Mouse (Mus musculus) heart, postnatal 14 days (tissue): ENCODE measurements around the gene Sema4c. TPM values are rescaled to one million over a fixed set of nuclear protein-coding genes. Genes with fewer than 3 reads are reported as not detected.
A peak's percentile ranks its signal among the peaks of the same experiment; 100 is the strongest.

ENCODE experiments used
- DNase-seq, 2 experiments: peaks; one replicate each; pipeline ENCODE4 v3.0.0; 2021 to 2022
- intact Hi-C: fragments of 180-260 bp; cut with DNase I; formaldehyde crosslinking; loops from one replicate; pipeline ENCODE4 v1.15.1; 2025
- total RNA-seq, 2 experiments: library from RNA; stranded (reverse); gene quantifications; 2 replicates each; pipeline ENCODE4 v1.2.3; 2021

Sema4c gene
- total RNA-seq, 2 experiments from 2014 or later: 19.4 to 20.0 TPM

DNA sequence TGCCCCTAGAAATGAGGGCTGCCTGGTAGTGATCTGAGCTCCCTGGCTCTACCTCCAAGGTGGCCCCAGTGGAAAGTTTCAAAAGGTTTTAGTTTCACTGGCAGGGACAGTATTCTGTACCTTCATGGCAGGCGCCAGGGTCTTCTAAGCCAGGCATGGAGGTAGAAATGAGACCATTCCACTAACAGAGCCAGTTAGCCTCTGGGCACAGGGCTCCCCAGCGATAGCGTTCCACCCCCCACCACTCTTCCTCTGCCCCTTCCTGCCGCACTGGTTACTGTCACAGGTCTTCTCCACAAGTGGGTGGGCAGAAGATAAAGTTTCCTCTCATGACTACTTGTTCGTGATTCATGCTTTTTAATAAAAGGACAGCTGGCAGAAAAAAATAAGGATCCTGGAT lies 1.7 kb upstream of the Sema4c start:
- intact Hi-C loops: no loop called here
- DNase-seq: no peak

DNA sequence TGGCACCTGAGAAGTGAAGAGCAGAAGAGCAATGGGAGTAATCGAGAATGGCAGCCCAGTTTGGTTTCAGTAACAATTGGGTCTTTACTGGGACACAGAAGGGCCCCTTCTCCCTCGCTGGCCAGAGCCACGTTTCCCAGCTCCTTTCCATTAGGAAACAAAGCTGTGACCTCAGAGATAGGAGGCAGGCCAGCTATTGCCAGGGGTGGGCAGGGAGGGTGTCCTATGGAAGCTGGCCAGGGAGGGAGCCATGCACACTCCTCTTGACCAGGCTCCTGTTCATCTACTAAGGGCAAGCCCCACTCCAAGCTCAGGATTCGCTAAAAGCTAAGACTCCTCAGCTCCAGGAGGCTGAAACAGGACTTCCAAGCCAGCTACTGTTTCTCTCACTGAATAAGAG lies 1.1 kb upstream of the Sema4c start:
- DNase-seq: peak in 1 of 2 experiments; percentile 20
- intact Hi-C loops: no loop called here

GRCm38 (mm10) chr1:36557457-36558011 lies 615 bp downstream of the Sema4c start:
- intact Hi-C loops: loop anchor here (2.0 kb wide), 3 partner anchors 31 to 77 kb away; no protein-coding TSS in a partner anchor
- peak; percentile 93 for DNase-seq

GRCm38 (mm10) chr1:36556553-36557456 lies 1.3 kb downstream of the Sema4c start:
- intact Hi-C loops: loop anchor here (2.0 kb wide), 3 partner anchors 32 to 78 kb away; no protein-coding TSS in a partner anchor

DNA sequence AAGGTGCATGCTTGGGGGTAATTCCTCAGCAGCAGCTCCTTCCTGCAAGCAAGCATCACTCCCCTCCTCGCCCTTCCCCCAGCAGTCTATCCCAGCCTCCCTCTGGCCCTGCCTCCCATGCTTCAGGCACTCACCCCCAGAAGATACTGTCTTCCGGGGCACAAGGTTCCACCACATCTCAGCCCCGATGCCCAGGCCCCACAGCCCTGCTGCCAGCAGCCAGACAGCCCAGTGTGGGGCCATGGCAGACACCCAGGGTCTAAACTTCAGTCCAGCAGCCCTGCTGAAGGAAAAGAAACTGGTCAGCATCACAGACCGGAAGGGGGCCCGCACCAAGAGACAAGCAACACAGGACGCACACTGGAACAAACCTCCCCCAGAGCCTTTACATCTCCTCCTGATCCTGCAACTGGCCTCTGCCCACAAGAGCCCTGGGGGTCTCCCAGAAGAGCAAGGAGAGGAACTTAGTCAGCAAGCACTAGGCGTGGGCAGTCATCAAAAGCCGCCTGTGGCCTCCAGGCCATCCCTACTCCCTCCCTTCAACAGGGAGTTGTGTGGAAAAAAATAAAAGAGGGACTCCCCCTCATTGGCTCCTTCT lies 2.3 kb downstream of the Sema4c start:
- intact Hi-C loops: loop anchor here (2.0 kb wide), 3 partner anchors 33 to 79 kb away; no protein-coding TSS in a partner anchor
- peak in 1 of 2 experiments; percentile 43 for DNase-seq

More at GRCm38 (mm10) chr1:36556553-36557456, 1.3 kb downstream of the Sema4c start:
- DNase-seq: peak; percentile 95 to 97

GRCm38 (mm10) chr1:36554633-36555399 lies 3.3 kb downstream of the Sema4c start:
- no peak for DNase-seq
- intact Hi-C loops: no loop called here

- DNase-seq: no peak
- intact Hi-C loops: no loop called here
Observed at GRCm38 (mm10) chr1:36552506-36552905, 5.6 kb downstream of the Sema4c start.

DNA sequence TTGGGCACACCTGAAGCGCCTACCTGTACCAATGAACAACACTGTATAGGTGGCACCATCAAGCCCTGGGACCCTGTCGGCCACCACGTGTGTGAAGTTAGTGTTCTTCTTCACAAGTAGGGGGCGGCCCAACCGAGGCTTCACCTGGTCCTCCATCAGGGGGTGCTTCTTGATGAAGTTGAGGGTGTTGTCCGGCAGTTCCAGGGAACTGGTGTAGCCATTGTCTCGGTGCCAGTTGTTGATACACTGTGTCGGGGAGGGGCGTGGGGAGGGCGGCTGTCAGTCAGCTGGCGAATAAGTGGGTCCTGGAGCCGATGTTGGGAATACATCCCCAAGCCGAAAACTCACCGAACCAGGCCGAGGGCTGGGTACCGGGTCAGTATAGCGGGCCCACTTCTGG lies 6.2 kb downstream of the Sema4c start:
- intact Hi-C loops: no loop called here
- no peak for DNase-seq

GRCm38 (mm10) chr1:36550075-36550863 lies 7.9 kb downstream of the Sema4c start:
- intact Hi-C loops: no loop called here

GRCm38 (mm10) chr1:36549491-36549890 lies 8.7 kb downstream of the Sema4c start:
- no peak for DNase-seq
- intact Hi-C loops: loop anchor here (2.0 kb wide), 1 partner anchor 115 kb away; no protein-coding TSS in a partner anchor

More at GRCm38 (mm10) chr1:36550075-36550863, 7.9 kb downstream of the Sema4c start:
- DNase-seq: no peak

GRCm38 (mm10) chr1:36548771-36549170 lies 9.4 kb downstream of the Sema4c start:
- DNase-seq: no peak
- intact Hi-C loops: loop anchor here (2.0 kb wide), 1 partner anchor 116 kb away; no protein-coding TSS in a partner anchor

DNA sequence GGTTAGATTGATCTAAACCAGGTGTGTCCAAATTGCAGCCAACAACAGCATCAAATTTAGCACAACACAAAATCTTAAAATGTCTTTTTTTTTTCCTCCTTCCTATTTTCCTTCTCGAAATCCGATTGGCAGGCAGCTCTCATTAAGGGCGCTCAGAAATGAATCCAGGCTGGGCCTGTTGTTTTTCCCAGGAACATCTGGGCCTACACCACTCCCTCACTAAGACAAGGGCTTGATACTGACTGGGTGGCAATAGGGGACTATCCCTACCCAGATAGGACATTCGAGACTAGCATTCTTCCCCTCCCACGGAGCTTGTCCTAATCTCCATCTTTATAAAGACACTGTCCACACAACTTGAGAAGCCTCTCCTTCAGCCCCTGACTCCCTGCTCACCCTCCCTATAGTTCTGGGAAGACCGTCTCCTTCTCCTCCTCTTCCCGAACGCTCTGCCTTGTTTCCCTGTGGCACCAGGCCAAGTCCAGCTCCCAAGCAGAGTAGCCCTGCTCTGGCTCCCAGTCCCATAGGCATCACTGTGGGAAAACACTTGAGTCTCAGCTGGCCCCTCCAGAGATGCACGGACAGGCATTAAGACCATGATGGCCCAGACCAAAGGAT lies 10.1 kb downstream of the Sema4c start:
- peak; percentile 72 to 73 for DNase-seq
- intact Hi-C loops: loop anchor here (1.0 to 2.0 kb wide), 3 partner anchors 87 to 137 kb away; no protein-coding TSS in a partner anchor

- intact Hi-C loops: loop anchor here (1.0 to 2.0 kb wide), 2 partner anchors 88 to 138 kb away; no protein-coding TSS in a partner anchor
- peak; percentile 97 for DNase-seq
Observed at GRCm38 (mm10) chr1:36546888-36547471, 11.2 kb downstream of the Sema4c start, which contains the start of gene Ankrd39. Ankrd39 (minus strand) TSS chr1:36547445.

- intact Hi-C loops: loop anchor here (2.0 kb wide), 1 partner anchor 139 kb away; no protein-coding TSS in a partner anchor
- no peak for DNase-seq
Observed at GRCm38 (mm10) chr1:36545845-36546600, 12.1 kb downstream of the Sema4c start.

DNA sequence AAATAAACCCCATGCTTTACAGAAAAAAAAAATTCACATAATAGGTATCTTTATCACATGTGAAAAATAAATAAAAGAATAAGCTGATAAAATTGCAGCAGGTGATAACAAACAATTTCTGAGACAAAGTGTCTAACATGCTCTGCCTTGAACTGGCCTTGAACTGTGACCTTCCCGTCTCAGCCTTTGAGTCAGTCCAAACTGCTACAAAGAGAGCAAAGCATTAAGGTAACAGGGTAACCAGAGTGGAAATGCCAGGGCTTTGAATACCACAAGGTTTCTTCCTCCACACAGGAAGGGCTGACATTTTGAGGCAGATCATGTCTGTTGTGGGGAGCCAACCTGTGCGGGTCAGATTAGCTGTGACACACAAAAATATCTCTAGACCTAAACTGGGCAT lies 12.8 kb downstream of the Sema4c start:
- no peak for DNase-seq
- intact Hi-C loops: no loop called here

DNA sequence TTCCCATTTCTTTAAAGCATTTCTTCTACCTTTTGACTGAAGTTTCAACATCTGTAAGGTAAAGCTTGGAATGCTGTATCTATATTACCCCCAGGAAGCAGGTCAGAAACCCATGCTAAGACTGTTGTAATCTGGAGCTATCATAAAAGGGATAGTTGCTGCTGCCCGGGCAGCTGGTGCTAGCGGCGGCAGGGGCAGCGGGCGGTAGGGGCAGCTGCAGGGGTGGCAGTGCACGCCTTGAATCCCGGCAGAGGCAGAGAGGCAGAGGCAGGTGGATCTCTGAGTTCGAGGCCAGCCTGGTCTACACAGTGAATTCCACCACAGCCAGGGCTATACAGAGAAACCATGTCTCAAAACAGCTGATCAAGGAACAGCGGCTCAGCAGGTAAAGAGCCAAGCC lies 15.2 kb downstream of the Sema4c start:
- DNase-seq: no peak

DNA sequence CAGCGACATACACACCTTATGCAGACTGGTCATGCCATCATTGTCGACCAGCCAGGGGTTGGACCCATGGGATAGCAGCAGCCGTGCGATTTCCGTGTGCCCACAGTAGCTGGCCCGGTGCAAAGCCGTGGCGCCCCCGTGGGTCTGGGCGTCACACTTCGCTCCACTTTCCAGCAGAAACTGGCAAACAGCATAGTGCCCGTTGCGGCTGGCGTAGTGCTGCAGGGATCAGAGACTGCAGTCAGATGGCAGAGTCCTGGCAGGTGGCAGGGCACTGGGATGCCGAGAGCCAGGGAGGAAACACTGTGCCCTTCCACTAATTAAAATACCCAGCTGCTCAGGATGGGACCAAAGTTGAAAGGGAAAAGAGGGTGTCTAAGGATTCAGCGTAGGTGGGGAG lies 16.3 kb downstream of the Sema4c start:
- DNase-seq: no peak
- intact Hi-C loops: no loop called here

More for the DNA sequence above, 15.2 kb downstream of the Sema4c start:
- intact Hi-C loops: no loop called here
